Mouse (Mus musculus): ENCODE data around the gene Ip6k2.

- no peak for TF ChIP-seq CTCF (IDR thresholded peaks at IDR 0.05; ENCODE audit: low read depth)
- TF ChIP-seq EP300 (IDR thresholded peaks at IDR 0.05; ENCODE audit: low read depth), result no peak
These were observed 48.0 kb downstream of the Ip6k2 start for GRCm38 (mm10) chr9:108831637-108832036.

Measured in liver, embryonic 14.5 days (tissue).